Mouse (Mus musculus) layer of hippocampus, adult 11-12 months (tissue): ENCODE results near the gene Uck2.

Experiments
- DNase-seq: peaks from one replicate; pipeline ENCODE4 v3.0.0; 2022; ENCODE audit warnings: low spot score

Uck2 gene

GRCm38 (mm10) chr1:167285320-167285355 is at the start of gene Uck2:
Gene Uck2, minus strand, starts transcription at chr1:167285320.
- no peak for DNase-seq

DNA sequence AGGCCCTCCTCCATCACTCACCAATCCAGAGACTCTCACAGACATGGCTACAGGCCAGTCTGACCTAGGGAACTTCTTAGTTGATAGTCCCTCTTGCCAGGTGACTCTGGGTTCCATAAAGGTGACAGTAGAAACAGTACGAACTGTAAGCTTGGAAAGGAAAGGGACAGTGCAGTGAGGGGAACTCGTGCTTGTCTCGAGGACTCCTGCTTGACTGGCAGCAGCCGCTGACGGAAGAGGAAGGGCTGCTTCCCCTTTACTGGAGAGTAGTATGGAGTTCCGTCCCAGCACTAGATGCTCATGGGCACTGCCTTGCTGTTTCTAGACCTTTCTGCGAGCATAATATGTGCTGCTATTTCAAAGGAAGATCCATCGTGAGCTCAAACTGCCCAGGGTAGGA is 46.0 kb upstream of the Uck2 start:
- no peak for DNase-seq

- no peak for DNase-seq
These were observed 43.7 kb upstream of the Uck2 start for GRCm38 (mm10) chr1:167328776-167329175.

DNA sequence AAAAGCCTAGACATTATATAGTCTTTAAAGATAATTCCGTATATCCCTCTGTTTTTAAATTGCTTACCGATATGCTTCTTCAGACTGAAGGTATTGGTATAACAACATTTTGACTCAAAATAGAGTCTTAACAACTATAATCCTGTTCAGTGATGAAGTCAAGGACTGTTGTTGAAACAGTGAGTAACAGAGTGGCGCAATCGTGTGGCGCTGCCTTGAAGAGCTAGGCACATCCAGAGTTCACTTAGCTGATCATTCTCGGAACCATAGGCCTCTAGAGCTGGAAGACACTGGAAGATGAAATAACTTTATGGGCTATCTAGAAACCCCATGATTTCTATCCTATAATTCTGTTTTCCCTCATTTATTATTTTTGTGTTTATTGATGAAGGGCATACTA is 36.6 kb upstream of the Uck2 start:
- no peak for DNase-seq

- DNase-seq: no peak
These were observed 28.1 kb upstream of the Uck2 start for GRCm38 (mm10) chr1:167313220-167313619.

DNA sequence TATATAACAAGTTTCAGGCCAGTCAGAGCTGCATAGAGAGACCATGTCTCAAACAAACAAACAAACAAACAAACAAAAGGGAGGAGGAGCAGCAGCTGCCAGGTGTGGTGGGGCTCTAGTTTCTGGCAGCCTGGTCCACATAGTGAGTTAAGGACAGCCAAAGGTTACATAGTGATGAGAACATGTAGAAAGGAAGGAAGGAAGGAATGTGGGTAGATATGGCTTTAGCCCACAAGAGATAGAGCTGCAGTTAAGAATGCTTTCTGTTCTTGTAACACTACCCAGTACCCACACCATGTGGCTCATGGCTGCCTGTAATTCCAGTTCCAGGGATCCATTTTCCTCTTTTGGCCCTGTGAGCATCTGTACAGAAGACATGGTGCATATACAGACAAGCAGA is 27.2 kb upstream of the Uck2 start:
- DNase-seq: no peak

GRCm38 (mm10) chr1:167308261-167309054 is 23.3 kb upstream of the Uck2 start, which contains the start of gene Tmco1:
Gene Tmco1, plus strand, starts transcription at chr1:167308378.
- DNase-seq: peak; percentile 97

DNA sequence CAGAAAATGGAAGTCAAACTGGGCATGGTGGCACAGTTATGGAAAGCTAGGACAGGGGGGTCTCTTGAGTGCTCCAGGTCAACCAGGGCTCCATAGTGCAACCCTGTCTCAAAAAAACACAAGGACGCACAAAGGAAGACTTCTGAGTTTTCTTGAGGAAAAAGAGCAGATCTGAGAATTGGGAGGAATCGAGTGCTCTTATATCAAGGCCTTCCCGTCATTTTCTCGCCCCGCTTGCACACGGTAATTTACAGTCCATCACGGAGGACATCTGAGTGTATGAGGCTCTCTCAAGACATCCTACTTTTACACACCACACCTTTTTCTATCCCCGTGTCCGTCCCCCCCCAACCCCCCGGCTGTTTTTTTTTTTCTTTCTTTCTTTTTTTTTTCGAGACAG is 22.6 kb upstream of the Uck2 start:
- no peak for DNase-seq

DNA sequence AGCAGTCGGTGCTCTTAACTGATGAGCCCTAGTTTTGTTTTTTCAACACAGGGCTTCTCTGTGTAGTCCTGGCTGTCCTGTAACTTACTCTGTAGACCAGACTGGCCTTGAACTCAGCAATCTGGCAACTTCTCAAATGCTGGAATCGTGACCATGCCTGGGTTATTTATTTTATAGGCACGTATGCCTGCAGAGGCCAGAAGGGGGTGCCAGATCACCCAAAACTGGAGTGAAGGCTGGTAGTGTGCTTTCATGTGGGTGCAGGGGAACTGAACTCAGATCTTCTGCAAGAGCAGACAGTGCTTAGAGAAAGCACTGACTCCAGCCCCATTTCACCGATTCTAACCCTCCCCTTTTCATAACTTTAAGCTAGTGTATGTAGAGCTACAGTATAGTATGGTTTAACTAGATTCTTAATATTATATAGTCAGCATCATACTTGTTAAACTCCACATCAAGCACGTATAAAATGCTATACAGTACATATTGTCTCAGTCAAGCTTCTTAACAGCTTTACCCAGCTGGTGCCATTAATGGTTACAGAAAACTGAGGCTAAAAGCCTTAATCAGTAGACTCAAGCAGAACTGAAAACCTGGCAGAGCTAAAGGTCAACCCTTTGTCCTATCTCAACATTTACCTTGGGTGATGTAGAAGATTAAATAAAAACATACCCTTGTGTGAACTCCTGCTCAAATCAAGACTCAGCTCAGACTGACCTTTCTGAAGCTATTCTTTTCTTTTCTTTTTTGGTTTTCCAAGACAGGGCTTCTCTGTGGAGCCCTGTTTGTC is 21.5 kb upstream of the Uck2 start:
- DNase-seq: peak; percentile 56

DNA sequence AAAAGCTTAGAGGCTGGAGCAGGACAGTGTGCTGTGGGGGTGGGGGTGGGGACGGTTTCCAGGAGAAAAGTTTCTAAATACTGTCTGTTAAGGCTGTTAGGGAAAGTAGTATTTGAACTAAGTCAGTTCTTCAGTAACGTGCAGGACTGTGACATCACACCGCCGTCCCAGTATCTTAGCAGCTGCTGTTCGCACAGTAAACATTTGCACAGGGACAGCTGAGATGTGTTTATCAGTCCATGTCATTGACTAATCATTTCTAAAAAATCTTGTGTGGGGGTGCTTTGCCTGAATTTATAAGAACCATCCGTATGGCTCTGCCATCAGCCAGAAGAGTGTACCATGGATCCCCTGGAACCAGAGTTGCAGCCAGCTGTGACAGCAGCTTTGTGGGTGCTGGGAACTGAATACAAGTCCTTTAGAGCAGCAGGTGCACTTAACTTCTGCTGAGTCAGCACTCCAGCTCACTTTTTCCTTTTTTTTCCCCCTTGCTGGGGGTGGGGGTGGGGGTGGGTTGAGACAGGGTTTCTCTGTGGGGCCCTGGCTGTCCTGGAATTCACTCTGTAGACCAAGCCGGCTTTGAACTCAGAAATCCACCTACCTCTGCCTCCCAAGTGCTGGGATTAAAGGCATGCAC is 20.5 kb upstream of the Uck2 start:
- no peak for DNase-seq

GRCm38 (mm10) chr1:167300122-167300521 is 15.0 kb upstream of the Uck2 start:
- DNase-seq: no peak

GRCm38 (mm10) chr1:167295679-167296402 is 10.7 kb upstream of the Uck2 start:
- DNase-seq: no peak

- no peak for DNase-seq
These were observed 7.3 kb upstream of the Uck2 start for GRCm38 (mm10) chr1:167292447-167292846.

DNA sequence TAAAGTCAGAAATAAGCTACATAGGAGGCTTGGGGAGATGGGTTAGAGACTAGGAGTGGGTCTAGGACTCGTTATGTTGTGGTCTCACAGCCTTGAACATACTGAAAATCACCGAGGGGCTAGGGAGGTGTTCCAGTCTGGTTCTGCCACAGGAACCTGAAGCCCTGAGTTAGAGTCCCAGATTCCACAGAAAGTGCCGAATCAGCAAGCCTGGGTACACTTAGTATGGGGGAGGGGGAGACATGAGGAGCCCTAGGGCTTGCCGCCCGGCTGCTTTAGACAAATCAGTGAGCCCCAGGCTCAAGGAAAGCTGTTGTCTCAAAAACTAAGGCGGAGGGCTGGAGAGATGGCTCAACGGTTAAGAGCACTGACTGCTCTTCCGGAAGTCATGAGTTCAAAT is 6.5 kb upstream of the Uck2 start:
- DNase-seq: no peak

GRCm38 (mm10) chr1:167290263-167290592 is 5.1 kb upstream of the Uck2 start:
- DNase-seq: no peak

DNA sequence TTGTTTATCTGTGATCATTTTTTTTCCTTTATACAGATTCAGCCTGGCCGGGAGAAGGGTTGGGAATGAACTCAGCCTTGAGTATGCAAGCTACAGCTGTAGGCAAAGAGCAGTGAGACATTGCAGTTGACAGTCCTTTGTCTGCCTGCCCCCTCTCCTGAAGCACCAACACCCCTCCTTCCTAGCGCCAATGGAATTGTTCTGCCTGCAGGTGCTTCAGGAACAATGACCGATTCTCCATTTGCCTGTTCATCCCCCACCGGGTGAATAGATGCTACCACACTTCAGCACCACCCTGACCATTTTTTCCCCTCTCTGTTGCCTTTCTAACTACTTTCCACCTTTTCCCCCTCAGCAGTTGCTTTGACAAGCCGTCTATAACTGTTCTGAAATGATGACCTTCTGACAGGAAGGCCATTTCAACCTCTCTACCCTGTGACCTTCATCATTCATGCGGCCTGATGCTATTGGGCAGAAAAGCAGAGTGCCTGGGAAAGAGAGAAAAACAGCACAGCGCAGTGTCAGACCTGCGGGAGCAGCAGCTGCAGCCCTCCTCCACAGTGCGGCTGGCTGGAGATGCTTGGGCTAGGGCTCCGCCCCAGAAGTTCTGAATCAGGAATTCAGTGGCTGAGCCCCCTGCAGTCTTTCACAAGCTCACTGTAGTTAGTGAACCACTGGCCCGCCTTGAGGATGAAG is 4.6 kb upstream of the Uck2 start:
- DNase-seq: no peak

GRCm38 (mm10) chr1:167288665-167289538 is 3.8 kb upstream of the Uck2 start:
- no peak for DNase-seq

DNA sequence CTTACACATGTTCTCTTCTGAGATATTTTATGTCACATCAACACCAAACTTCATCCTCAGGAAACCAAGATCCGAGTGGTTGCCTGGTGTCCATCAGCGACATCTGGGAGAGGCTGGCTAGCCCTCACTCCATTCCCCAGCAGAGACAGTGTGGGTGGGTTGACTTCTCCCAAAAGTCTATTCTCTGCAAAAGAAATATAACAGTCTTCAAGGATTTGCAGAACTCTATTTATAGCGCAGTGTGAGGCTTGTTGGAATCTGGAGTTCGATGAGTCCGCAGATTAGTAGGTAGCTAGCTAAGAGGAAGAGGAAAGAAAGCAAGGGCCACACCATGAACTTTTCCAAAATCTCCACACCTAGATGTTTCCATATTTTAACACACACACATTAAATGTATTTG is 2.0 kb upstream of the Uck2 start:
- DNase-seq: no peak

DNA sequence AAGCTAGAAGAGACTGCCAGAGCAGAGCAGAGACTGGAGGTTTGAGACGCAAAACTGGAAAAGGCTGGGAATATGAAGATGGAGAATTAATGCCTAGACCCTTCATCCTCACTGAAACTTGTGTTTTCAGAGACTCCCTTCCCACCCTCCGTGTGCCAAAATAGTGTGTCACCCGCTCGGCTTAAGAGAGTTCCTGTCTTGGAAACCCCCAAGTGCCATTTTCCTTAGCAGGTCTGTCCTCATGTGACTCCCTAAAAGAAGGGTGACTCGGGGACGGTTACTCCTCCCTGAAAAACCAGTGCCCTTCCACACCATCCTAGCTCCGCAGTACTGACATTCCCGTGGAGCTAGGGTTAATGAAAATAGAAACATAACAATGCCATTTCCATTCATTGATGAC is 236 bp upstream of the Uck2 start:
- no peak for DNase-seq

DNA sequence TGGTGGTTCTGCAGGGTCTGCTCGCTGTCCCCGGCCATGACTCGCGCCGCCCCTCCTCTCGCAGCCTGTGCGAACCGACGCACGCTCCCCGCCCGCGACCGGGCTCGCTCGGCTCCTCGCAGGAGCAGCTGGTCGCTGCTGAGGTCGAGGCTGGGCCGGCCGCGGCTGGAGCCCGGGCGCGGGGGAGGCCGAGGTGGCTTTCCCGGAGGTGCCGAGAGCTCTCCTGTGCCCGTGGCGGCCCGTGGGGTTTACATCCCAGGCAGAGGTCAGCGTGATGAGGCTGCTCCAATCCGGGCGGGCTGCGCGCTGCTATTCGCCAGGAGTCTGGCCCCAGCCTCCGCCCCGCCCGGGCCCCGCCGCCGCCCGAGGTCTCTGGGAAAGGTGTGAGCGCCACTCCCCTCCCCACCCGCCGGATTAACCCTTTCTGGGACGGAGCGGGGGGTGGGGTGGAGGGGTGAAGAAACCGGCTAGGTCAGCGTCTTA is 242 bp downstream of the Uck2 start:
- peak; percentile 78 for DNase-seq

DNA sequence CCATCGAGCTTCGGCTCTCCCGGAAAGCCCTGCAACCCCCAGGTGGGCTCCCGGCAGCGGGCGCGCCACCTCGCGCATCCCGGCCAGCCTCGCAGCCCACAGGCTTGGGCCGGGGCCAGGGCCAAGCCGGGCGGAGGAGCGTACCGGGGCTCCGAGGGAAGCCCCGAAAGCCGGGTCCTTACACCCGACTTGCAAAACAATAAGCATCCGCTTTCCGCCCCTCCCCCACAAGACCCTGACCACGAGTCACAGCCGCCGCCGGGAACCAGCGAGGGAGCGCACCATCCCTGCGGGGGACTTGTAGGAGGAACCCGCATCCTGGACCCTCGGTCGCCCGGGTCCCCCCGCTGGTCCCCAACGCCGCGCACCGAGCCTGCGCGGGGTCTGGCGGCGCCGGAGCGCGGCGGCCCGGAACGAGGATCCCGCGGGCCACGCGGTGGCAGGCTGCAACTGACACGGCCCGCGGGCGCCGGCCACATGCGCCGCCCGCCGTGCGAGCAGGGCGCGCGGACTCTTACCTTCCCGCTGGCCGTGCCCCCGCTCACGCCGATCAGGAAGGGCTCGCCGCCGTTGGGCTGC is 773 bp downstream of the Uck2 start:
- peak; percentile 66 for DNase-seq
